Mouse (Mus musculus) layer of hippocampus, postnatal 25 days (tissue): ENCODE results near the gene Vmn2r47. TPM values are rescaled to one million over a fixed set of nuclear protein-coding genes. Genes with fewer than 3 reads are reported as not detected.
"Not testable (repeated sequence)": the region's sequence is repeated elsewhere in the genome, so short reads cannot be mapped to it uniquely, and the experiment has no call there.

Experiments
- DNase-seq, 2 experiments: peaks; one replicate each; pipeline ENCODE4 v3.0.0; 2022; ENCODE audit warnings: mixed read lengths in 2 of 2, low spot score in 1 of 2; ENCODE audit errors: extremely low spot score in 1 of 2
- total RNA-seq, 2 experiments: library from RNA; stranded (reverse); gene quantifications; 2 replicates each; pipeline ENCODE4 v1.2.3; 2021

Gene Vmn2r47
- total RNA-seq: not detected

DNA sequence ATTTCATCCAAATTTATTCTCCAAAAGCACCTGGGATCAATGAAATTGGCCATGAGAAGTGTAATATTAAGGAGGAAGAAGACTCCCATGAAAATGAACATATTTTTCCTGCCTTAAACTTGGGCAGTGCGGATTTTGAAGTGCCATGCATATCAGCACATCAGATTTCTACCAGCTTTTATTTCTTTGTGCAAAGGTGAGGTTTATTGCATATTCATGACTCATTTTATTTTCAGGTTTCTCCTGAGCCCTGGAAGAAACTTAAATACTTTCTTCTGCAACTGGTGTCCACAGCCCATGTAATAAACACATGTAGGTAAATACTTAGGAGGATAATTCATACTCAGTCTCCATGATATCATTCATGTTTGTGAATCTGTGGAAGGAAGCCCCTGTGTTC, at the start of gene Vmn2r47:
Gene Vmn2r47, minus strand, starts transcription at position 101 of the 400 bp plus-strand sequence.
- not testable (repeated sequence) for DNase-seq

DNA sequence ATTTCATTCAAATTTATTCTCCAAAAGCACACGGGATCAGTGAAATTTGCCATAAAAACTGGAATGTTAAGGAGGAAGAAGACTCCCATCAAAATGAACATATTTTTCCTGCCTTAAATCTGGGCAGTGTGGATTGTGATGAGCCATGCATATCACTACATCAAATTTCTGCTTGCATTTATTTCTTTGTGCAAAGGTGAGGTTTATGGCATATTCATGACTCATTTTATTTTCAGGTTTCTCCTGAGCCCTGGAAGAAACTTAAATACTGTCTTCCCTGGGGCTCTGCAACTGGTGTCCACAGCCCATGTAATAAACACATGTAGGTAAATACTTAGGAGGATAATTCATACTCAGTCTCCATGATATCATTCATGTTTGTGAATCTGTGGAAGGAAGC, 70.7 kb downstream of the Vmn2r47 start, which contains the start of gene Vmn2r46:
Gene Vmn2r46, minus strand, starts transcription at position 101 of the 400 bp plus-strand sequence.
- DNase-seq: not testable (repeated sequence)

Other genes starting within 250 kb of the Vmn2r47 start
- not detected for gene Vmn2r46, start 70.8 kb downstream of the Vmn2r47 start, total RNA-seq
- not detected for gene Vmn2r48, start 112.3 kb upstream of the Vmn2r47 start, total RNA-seq
- gene Vmn2r49, start 150.9 kb upstream of the Vmn2r47 start, total RNA-seq: not detected
- gene Vmn2r50, start 212.0 kb upstream of the Vmn2r47 start, total RNA-seq: not detected